Mouse (Mus musculus): Measurements from ENCODE around the gene Mavs. TPM values are rescaled to one million over a fixed set of nuclear protein-coding genes. Genes with fewer than 3 reads are reported as not detected.
A peak's percentile ranks its signal among the peaks of the same experiment; 100 is the strongest.

The Mavs gene
- polyA plus RNA-seq, 1 experiment, result not detected

DNA sequence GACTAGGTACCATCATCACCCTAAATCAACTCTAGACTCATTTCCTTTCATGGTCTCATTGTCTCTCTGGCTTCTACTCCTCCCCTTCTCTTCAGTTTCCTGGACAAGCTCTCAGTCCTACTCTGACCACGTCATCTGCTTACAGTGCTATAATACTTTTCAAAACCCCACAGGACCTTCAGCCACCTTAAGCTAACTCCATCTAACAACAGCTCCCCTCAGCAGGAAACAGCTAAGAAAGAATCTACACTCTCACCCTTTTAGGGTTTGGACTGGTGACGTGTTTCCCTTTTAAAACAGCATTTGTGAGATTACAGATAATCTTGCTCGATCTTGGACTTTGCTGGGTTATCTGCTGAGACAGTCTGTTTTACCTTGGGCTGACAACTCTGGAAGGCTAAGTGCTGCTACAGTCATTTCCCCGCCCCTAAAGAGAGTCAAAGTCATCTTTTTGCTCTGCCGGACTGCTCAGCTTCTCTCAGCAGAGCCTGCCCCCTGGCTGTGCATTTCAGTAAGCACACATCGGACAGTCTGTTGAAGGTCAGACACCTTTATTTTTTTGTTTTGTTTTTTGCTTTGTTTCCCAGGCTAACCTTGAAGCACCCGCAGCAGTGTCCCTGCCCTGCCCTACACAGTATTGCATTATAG lies 19.9 kb downstream of the Mavs start:
- H3K4me1 ChIP-seq (ENCODE audit: control insufficient read depth, insufficient read depth, low read length), result no peaks in the 10 kb centered on the region
- TF ChIP-seq CTCF (IDR thresholded peaks at IDR 0.05; ENCODE audit: insufficient read depth, low read depth, low read length) (peak; percentile 57), POLR2A (IDR thresholded peaks at IDR 0.05; ENCODE audit: insufficient read depth, low read depth, low read length) (no peak)
- no peak overlapping the region for H3K27ac ChIP-seq (ENCODE audit: insufficient read depth, low read depth, low read length)
- no peak overlapping the region for H3K4me3 ChIP-seq (ENCODE audit: insufficient read depth, low read depth, low read length)
- WGBS, result 27% methylated on average over 7 of the region's 7 CpGs

DNA sequence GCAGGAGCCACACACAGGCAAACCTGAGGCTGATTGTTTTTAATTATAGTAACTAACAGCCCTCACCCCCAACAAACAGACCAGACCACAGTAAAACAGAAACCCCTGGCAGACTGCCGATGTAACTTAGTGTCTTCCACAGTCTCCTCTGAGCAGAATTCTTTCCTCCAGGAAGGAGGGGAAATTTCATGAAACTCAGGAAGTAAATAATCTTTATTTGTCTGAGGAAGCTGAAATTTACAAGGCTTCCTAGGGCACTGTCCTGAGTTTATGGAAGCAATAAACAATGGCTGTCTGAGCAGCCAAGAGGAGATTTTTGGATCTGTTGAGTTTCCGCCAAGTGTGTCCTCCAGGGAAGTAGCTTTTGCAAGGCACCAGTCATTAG lies 20.5 kb downstream of the Mavs start:
- TF ChIP-seq CTCF (IDR thresholded peaks at IDR 0.05; ENCODE audit: insufficient read depth, low read depth, low read length) (no peak), POLR2A (IDR thresholded peaks at IDR 0.05; ENCODE audit: insufficient read depth, low read depth, low read length) (no peak)
- no peak overlapping the region for H3K27ac ChIP-seq (ENCODE audit: insufficient read depth, low read depth, low read length)
- H3K4me3 ChIP-seq (ENCODE audit: insufficient read depth, low read depth, low read length), result no peak overlapping the region
- no peaks in the 10 kb centered on the region for H3K4me1 ChIP-seq (ENCODE audit: control insufficient read depth, insufficient read depth, low read length)
- 67% methylated on average over 2 of the region's 2 CpGs for WGBS

DNA sequence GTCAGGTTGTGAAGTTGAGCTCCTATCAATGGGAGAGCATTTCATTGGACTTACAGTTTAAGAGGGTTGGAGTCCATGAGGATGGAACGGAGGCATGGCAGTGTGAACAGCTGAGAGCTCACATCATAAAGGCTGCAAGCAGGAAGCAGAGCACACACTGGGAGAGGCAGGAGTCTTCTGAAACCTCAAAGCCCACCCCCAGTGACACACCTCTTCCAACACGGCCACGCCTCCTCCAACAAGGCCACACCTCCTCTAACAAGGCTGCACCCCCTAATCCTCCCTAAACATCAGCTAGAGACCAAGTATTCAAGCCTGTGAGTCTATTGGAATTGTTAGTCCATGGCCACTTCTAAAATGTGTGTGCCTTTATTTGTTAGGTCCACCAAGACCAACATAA lies 21.9 kb downstream of the Mavs start:
- Histone ChIP-seq H3K4me1 (ENCODE audit: control insufficient read depth, insufficient read depth, low read length) (peaks cover 4% of the 10 kb centered on the region), H3K27ac (ENCODE audit: insufficient read depth, low read depth, low read length) (no peak overlapping the region), H3K4me3 (ENCODE audit: insufficient read depth, low read depth, low read length) (no peak overlapping the region)
- TF ChIP-seq CTCF (IDR thresholded peaks at IDR 0.05; ENCODE audit: insufficient read depth, low read depth, low read length) (no peak), POLR2A (IDR thresholded peaks at IDR 0.05; ENCODE audit: insufficient read depth, low read depth, low read length) (no peak)
- WGBS, result 68% methylated on average over 3 of the region's 3 CpGs

DNA sequence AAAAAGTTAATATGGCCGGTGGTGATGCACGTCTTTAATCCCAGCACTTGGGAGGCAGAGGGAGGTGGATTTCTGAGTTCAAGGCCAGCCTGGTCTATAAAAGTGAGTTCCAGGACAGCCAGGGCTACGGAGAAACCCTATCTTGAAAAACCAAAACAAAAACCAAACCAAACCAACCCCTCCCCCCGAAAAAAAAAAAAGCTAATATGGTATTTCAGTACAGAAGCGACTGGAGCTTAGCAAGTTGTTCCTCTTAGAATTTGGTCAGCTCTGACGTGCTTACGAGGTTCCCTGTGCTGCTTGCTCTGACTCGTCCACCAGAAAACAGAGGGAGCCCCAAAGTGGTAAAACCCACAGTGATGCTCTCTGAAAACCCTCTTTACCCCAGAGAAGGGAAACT lies 24.8 kb downstream of the Mavs start:
- 89% methylated on average over 8 of the region's 8 CpGs for WGBS
- peaks cover 6% of the 10 kb centered on the region for H3K4me1 ChIP-seq (ENCODE audit: control insufficient read depth, insufficient read depth, low read length)
- H3K27ac ChIP-seq (ENCODE audit: insufficient read depth, low read depth, low read length), result no peak overlapping the region
- no peak overlapping the region for H3K4me3 ChIP-seq (ENCODE audit: insufficient read depth, low read depth, low read length)
- TF ChIP-seq CTCF (IDR thresholded peaks at IDR 0.05; ENCODE audit: insufficient read depth, low read depth, low read length) (no peak), POLR2A (IDR thresholded peaks at IDR 0.05; ENCODE audit: insufficient read depth, low read depth, low read length) (no peak)

DNA sequence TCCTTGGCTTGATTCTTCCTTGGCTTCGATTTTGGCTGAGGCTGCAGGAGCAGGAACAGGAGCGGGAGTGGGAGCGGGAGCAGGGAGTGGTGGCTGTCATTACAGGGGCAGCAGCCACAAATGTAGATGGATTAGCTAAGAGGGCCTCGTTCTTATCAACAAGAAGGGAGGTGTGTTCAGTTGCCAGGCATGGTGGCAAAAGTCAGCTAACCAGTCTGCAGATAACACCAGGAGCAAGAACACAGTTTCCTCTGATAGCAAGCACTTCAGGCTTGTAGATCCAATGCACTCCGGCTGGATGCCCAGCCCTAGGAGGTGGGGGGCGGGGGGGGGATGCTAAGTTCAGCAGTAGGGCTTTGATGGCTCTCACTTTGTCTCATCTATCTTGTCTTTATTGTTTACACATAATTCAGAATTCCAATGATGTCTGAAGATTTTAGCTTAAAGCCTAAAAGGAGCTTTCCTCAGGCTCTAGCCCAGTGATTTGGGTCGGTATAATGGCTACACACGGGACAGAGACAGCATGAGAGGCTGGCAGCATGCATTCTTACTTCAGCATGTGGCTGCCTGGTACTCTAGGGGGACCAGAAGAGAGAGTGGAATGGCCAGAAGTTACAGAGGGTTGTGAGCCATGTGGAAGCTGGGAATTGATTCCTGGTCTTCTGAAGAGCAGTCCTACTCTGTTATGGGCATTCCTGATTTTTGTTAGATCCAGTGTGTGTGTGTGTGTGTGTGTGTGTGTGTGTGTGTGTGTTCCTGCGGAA lies 26.9 kb downstream of the Mavs start:
- no peak overlapping the region for H3K27ac ChIP-seq (ENCODE audit: insufficient read depth, low read depth, low read length)
- H3K4me3 ChIP-seq (ENCODE audit: insufficient read depth, low read depth, low read length), result no peak overlapping the region
- WGBS, result 58% methylated on average over 9 of the region's 9 CpGs
- no peak for TF ChIP-seq POLR2A (IDR thresholded peaks at IDR 0.05; ENCODE audit: insufficient read depth, low read depth, low read length)
- no peak for TF ChIP-seq CTCF (IDR thresholded peaks at IDR 0.05; ENCODE audit: insufficient read depth, low read depth, low read length)
- H3K4me1 ChIP-seq (ENCODE audit: control insufficient read depth, insufficient read depth, low read length), result peaks cover 9% of the 10 kb centered on the region

DNA sequence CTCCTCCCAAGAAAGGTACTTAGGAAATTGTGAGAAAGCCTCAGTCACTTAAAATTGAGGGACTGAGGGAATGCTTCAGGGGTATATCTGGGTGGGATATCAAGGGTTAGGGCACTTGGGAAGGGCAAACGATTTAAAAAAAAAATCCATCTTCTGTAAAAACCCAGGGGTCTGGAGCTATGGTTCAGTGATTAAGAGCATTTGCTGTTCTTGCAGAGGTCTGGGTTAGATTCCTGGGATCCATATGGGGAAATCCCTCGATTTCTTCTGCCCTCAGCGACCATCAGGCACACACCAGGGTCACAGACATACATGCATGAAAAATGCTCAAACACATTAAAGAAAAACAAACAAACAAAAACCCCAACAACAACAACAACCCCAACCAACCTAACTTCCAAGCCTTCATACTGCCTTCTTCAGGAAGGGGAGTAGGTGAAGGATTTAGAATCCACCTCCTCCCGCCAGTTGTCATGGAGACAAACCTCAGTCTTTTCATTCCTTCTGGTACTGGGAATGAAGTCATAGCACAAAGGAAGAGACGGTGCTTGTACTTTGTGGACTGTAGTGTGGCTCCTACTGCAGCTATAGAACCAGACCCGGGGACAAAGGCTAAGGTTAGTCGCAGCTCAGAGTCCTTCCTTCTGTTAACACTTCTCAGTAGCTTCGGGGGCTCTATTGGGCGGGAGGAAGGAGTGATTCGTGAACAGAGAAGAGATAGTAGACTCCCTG lies 27.8 kb downstream of the Mavs start:
- Histone ChIP-seq H3K27ac (ENCODE audit: insufficient read depth, low read depth, low read length) (peak overlapping the region; percentile 99), H3K4me1 (ENCODE audit: control insufficient read depth, insufficient read depth, low read length) (peaks cover 9% of the 10 kb centered on the region), H3K4me3 (ENCODE audit: insufficient read depth, low read depth, low read length) (peak overlapping the region; percentile 84)
- TF ChIP-seq CTCF (IDR thresholded peaks at IDR 0.05; ENCODE audit: insufficient read depth, low read depth, low read length) (no peak), POLR2A (IDR thresholded peaks at IDR 0.05; ENCODE audit: insufficient read depth, low read depth, low read length) (no peak)
- 3% methylated on average over 10 of the region's 10 CpGs for WGBS

DNA sequence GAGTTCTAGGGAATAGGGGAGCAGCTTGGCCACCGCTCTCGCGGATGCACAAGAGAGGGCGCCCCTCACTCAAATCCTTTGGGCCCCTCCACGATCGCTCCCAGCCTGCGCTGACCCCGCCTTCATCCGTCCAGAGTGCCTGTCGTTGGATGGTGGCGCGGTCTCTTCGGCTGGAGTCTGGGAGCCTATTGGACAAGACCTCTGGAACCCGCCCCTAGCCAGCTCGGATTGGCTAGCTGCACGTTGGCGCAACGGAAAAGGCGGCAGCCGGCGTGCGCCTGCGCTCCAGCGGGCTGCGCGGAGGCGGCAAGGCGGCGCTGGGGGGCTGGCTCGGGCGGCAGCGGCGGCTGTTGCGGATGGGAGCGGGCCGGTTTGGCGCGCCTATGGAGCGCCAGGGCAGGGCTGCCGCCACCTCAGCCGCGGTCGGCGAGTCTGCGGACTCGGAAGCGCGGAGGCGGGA lies 28.4 kb downstream of the Mavs start, which contains the start of gene Pank2:
TSS of gene Pank2 (plus strand) at position 283 of the 460 bp plus-strand sequence.
- peak within 1 kb of the TSS; percentile 96 for H3K4me3 ChIP-seq (ENCODE audit: insufficient read depth, low read depth, low read length)
- WGBS, result 2% methylated on average over 49 of the region's 49 CpGs
- TF ChIP-seq CTCF (IDR thresholded peaks at IDR 0.05; ENCODE audit: insufficient read depth, low read depth, low read length) (no peak), POLR2A (IDR thresholded peaks at IDR 0.05; ENCODE audit: insufficient read depth, low read depth, low read length) (peak; percentile 92)
- peaks cover 9% of the 10 kb centered on the region for H3K4me1 ChIP-seq (ENCODE audit: control insufficient read depth, insufficient read depth, low read length)
- peak within 1 kb of the TSS; percentile 99 for H3K27ac ChIP-seq (ENCODE audit: insufficient read depth, low read depth, low read length)

DNA sequence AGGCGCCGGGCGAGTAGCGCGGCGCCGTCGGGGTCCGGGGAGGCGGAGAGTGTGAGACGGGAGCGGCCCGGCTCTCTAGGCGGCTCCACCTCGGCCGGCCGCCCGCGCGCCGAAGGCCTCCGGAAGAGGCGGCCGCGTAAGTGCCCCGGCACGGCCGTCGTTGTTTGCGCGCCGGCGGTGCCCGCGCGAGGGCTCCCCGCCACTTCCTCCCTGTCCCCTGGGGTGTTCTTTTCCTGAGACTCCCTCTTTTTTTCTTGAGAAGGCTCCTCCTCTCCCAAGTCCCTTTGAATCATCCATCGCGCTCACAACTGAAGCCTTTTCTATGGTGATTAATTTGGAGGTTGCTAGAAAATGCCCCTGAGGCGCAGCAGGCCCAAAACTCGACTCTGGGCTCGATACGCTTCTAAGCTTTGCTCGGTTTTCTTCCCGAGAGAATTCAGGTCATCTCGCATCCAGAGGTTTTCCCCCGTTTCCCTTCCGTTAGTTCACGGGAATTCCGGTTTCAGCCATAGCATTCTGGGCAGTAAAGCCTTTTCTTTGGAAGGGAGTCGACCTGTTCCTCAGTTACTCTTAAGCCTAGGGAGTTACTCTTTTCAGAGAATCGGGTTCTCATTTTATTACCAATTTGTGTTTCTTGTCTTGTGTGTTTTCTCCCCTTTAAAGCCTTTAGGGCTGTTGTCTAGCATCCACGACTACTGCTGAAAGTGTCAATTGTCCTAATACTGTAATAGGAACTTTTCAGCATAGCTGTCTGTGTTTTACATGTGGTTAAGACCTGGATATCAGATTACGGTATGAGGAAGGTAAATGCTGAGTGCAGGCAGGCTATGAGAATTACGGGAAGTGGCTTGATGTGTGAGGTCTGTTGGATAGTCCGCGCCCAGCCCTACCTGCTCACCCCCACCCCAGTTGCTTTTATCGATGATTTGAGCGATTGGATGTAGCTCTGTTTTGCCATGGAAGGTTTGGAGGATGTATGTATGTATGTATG lies 29.1 kb downstream of the Mavs start:
- peaks cover 9% of the 10 kb centered on the region for H3K4me1 ChIP-seq (ENCODE audit: control insufficient read depth, insufficient read depth, low read length)
- 1% methylated on average over 59 of the region's 59 CpGs for WGBS
- TF ChIP-seq CTCF (IDR thresholded peaks at IDR 0.05; ENCODE audit: insufficient read depth, low read depth, low read length) (no peak), POLR2A (IDR thresholded peaks at IDR 0.05; ENCODE audit: insufficient read depth, low read depth, low read length) (no peak)
- H3K4me3 ChIP-seq (ENCODE audit: insufficient read depth, low read depth, low read length), result peak overlapping the region; percentile 96
- peak overlapping the region; percentile 98 for H3K27ac ChIP-seq (ENCODE audit: insufficient read depth, low read depth, low read length)

All from olfactory bulb, adult 2 months (tissue).